Mouse (Mus musculus) cerebellum, adult 2 months (tissue): ENCODE results near the gene Mmp20.

ENCODE experiments used
- CTCF ChIP-seq: fragments of 200-500 bp; IDR thresholded peaks from 2 replicates; pipeline ENCODE4 v1.5.1; 2011; ENCODE audit warnings: low read depth, mild to moderate bottlenecking, control low read depth, low read length, moderate library complexity, borderline replicate concordance; ENCODE audit not compliant: insufficient read depth
- POLR2A ChIP-seq: fragments of 200-500 bp; IDR thresholded peaks from 2 replicates; pipeline ENCODE4 v1.6.1; 2011; ENCODE audit warnings: low read length, control low read depth, borderline replicate concordance; ENCODE audit not compliant: insufficient read depth

DNA sequence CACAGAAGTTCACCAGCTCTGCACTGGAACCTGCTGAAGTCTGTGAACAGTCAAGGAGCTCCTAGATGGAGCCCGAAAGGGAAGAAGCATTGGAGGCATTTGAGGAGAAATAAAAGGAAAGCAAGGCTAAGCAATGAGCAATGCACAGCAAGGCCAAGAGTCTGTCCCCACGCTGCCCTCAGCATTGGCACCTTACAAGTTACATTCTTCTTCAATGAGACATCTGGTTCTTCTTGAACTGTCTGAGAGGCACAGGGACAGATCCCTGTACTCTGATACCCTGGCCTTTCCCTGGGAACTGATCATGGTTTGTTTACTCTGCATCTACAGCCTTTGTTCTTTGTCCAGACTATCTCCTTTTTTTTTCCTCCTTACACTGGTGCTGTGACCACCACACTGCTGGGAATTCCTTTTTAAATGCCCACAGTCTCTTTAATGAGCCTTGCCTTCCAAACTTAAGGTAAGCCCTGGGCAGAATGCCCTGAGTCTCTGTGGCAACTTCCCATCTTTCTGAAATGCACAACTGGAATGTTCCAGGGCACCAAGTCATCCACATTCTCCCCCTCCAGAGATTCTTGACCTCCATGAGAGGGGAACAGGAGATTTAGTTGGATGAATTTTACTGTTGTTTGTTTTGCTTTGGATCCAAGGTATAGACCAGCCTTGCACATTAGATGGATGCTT lies 50.3 kb downstream of the Mmp20 start:
- TF ChIP-seq POLR2A, result no peak
- no peak for TF ChIP-seq CTCF
